Mouse (Mus musculus): ENCODE data around the gene Elp4.

The Elp4 gene

DNA sequence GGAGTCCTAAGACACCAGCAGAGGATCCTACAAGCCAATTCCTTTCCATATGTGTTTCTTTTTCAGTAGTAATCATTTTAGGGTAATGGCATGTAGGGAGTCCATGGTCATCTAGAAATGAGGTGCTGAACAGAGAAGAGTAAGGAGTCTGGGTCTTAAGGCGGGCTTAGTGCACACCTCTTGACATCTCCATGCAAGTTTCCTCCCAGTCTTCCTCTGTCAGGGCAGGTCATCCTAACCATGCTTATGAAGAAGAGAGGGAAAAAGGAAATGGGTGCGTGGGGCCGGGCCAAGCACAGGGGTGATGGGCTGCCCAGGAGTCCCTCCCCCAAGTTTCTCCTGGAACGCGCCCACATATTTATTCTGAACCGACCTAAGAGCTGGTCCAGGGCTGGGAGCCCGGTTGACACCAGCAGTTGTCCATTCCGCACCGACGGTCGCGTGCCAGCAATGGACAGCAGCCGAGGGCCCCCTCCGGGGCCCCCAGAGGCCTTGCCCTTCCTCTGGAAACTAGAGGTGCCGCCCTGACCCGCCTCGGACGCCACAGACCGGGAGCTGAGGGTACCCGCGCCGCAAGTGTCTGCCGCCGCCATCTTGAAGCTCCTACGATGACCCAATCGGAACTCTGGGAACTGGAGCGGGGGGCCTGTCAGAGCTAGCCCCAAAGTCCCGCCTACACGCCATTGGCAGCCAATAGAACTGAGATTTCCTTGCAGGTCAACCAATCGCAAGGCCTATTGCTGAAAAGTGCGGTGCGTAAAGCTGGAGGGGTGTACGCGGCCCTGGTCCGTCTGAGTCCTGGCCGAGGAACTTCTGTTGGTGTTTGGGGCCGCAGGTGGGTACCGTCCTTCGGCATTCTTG, at the start of gene Elp4, which contains the start of gene Immp1l:
Gene Elp4, minus strand, starts transcription at position 669 of the 861 bp plus-strand sequence.
Gene Immp1l, plus strand, starts transcription at position 743 of the 861 bp plus-strand sequence.
- in situ Hi-C loops (cut with MboI, MseI), result loop anchor here in 1 of 2 experiments (10.0 kb wide), 2 partner anchors 101 to 1071 kb away; partner anchors contain the start of genes Arl14ep and Dnajc24

DNA sequence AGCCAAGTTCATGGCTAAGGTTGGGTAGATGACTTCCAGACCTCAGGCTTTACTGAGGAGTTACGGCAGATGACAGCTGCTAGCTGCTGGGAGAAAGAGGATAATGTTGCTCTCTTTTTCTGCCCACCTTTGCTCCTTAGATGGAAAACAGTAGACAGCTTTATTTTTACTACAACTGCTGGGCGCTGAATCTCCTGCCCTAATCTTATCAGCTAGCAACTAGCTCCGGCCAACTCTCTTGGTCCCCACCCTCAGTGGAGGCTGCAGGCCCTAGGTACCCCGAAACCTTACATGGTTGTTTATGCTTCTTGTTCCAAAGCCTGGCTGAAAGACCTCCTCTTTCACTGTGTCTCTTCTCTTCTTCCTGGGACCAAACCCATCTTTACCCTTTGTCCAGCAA, 49.5 kb upstream of the Elp4 start:
- in situ Hi-C loops (cut with MboI, MseI), result no loop called here

DNA sequence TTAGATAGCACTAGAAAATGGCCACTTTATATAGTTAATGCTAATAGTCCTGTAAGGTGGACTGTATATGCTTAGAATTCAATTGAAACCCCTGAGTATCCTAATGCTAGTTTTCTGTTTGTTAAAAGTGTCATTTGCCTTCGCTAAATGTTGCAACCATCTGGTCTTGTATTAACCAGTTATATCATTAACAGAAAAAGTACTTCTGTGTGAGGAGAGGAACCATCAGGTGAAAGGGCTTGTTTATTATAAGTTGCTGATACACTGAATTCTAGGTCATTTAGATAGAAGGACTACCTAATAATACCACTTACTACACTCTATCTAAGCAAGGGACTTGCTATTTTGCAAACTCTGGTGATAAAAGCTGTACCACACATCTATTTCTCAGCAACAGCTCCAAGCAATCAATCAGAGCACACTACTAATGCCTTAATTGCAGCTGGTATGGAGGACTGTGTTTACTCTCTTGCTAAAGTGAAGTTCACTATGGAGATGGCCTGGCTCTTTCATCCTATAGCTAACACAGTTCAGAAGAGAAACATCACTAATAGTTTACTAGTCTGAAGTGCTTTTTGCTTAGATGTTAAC, 47.1 kb upstream of the Elp4 start:
- in situ Hi-C loops (cut with MboI, MseI), result no loop called here

DNA sequence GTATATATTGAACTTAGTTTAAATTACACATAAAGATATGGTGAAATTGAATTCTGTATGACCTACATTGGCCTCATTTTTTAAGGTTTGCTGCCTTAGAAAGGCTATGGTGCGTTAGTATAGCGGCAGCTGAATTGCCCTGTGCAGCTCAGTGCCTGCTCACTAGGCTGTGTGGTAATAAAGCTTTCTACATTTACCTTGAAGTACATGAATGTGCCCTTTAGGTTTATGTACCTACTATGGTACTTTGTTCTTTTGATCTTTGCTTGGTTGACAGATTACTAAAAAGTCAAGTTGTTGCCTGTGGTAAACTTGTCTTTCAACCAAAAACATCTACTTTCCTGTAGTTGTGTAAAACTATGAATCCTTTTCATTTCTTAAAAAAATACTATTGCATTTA, 45.8 kb upstream of the Elp4 start:
- in situ Hi-C loops (cut with MboI, MseI), result no loop called here

DNA sequence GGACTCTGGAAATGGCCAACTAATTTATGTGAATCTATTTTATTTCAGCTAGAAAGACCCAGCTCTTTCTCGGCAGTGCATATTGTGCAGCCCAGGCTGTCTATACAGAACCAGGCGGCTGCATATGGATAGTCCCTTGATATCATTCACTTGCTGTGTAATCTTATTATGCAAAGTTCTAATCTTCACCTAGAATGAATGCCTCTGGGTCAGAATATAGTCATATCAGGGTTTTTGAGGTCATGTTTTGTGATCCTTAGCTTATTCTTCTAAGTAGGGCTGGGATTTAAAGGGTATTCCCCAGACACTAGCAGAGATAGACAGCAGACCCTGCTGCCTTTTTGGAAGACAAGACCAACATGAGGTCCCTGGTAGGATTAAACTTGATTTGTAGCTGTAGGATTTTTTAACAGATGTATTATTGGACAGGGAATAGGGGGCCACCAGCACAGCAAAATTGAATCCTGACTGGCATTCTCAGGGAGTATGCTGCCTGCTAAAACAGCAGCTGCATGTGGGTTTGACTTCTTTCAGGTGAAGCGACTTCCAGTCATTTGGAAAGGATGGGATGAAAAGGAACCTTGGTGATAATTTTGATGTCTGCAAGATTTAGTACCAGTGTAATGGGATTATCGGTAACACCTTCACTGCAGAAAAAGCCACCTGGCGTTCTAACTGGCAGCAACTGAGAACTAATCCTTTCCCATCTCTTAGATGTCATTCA, 13.4 kb upstream of the Elp4 start:
- in situ Hi-C loops (cut with MboI, MseI), result loop anchor here in 1 of 2 experiments (5.0 kb wide), 1 partner anchor 50 kb away; no protein-coding TSS in a partner anchor

DNA sequence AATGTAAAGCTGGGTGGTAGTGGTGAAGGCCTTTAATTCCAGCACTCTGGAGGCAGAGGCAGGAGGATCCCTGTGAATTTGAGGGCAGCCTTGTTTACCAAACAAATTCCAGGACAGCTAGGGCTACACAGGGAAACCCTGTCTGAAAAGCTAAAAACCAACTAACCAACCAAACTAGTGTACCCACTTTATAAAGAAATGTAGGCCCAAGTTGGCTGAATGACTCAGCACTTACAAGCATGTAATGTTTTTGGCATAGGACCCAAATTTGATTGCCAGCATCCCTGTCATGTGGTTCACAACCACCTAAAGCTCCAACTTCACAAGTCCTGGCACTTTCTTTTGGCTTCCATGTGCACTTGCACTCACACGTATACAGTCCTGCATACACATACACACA, 12.3 kb upstream of the Elp4 start:
- in situ Hi-C loops (cut with MboI, MseI), result loop anchor here in 1 of 2 experiments (5.0 kb wide), 1 partner anchor 51 kb away; no protein-coding TSS in a partner anchor

DNA sequence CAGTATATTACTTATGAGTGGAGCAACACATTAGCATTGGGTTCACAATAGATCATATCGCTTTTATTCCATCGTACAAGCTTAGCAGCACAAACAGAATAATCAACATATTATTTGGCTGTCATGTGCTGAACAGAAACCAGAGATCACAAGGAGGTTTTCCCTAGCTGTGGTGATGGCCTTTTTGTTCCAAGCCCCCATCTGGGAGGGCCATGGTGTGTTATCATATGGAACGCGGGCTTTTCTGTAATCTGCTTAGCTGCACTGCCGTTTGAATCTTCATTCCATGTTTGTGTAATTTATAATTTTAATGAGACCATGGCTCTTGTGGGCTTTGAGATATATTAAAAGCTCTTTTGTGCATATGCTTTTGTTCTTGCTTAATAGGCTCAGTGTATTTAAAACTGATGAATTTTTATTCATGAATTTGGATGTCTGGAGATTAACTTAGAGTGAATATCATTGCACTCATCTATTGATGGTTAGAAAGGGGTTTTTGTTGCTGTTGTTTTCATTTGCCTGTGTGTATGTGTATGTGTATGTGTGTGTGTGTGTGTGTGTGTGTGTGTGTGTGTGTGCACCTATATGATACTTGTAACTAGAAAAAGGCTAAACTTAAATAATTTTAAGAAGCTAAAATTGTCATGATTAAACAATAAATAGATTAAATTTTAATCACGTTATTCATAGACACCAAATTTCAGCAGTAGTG, 9.4 kb upstream of the Elp4 start:
- in situ Hi-C loops (cut with MboI, MseI), result no loop called here

DNA sequence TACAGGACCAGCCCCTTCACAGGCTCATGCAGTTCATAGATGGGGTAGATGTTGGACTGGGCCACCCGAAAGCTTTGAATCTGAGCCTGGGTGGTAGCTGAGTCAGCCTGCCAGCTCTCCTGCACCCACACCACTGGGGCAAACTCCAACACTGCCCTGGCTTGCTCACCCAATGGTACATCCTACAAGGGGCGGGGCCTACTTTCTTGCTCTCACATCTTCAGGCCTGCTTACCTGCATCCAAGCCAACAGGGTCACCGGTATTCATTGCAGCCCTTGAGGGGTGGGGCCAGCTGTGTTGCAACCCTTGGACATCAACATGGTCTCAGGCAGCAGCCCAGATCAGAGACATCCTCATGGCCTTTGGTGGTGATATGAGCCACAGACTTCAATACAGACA, 6.2 kb upstream of the Elp4 start:
- in situ Hi-C loops (cut with MboI, MseI), result no loop called here

DNA sequence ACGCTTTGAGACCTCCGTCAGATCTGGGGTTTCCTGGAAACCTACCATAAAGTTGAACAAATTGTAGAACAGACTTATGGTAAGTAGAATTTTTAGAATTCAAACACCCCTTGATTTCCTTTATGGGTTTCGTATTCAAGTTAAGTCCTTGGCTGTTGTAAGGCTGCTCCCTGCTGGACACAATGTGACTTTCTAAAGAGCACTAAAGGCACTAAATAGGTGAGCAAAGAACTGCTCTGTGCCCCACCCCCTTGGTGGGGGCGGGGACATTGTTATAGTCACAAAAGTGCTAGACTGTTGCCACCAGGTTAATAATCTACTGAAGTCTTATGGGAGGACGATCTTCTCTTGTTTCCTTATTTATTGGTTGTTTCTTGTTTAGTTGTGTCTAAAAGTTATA, 4.0 kb upstream of the Elp4 start:
- in situ Hi-C loops (cut with MboI, MseI), result loop anchor here in 1 of 2 experiments (5.0 to 10.0 kb wide), 3 partner anchors 96 to 1066 kb away; partner anchors contain the start of genes Arl14ep and Dnajc24

DNA sequence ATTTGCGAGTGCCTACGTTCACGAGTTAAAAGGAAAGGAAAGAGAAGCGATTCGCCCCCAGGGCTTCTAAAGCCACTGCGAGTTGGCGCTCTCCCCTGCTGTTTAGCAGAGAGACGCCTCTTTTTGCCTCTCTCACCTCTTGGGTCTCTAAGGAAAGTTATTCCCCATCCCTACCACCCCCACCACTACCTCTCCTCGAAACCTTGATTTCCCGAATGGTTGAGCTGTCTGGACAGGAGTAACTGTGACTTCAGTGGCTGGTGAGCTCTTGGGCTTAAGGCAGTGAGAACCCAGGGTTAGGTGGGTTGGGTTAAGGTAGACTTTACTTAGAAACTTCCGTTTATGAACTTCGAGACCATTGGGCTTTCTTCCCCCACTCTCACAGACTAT, 388 bp upstream of the Elp4 start:
- in situ Hi-C loops (cut with MboI, MseI), result loop anchor here in 1 of 2 experiments (5.0 to 10.0 kb wide), 3 partner anchors 100 to 1070 kb away; partner anchors contain the start of genes Arl14ep and Dnajc24

DNA sequence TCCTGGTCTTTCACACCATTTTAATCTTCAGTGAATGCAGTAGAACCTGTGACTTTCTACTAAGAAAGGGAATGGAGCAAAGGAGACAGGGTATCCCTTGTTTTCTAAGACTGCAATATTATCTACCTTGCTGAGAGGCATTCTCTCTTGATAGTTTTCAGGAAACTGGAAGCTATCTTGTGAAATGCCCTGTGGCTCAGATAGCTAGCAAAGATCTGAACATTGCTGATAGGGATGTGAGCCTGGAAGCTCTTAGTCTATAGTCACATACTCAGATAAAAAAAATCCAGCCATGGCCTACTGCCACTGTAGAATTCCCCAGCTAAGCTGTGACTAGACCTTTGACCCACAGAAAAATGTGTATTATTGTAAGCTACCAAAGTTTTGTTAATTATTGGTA, 13.5 kb downstream of the Elp4 start:
- in situ Hi-C loops (cut with MboI, MseI), result no loop called here

DNA sequence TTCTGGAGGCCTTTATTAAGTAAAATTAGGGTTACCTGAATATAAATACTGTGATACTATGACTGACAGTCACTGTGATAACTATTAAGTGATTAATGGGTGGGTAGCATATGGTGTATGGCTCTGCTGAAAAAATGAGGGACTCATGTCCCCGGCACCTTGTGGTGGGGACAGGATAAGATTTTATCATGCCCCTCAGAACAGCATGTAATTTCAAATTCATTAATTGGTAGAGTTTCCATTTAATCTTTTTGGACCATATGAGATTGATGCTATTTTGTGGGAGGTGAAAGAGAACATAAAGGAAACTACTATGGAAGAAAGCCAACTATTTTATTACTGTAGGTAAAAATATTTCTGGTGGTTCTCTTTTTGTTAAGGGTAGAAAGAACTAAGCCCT, 31.0 kb downstream of the Elp4 start:
- in situ Hi-C loops (cut with MboI, MseI), result no loop called here

DNA sequence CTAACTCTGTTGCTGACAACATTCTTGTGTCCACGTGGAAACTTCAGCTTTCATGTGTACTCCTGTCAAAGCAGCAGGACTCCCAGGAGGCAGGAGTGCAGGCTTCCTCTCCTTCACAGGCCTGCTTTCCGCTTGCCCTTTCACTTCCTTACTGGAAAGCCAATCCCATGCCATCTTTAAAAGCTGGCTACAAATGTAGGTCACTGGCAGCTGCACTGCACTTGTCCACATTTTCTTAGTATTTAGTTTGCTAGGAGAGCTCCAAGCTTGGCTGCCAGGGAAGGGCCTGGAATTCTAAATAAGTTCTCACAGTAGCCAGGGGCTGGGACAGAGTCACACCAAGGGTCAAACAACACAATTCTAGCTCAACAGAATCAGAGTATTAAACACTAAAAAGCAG, 49.6 kb downstream of the Elp4 start:
- in situ Hi-C loops (cut with MboI, MseI), result no loop called here

DNA sequence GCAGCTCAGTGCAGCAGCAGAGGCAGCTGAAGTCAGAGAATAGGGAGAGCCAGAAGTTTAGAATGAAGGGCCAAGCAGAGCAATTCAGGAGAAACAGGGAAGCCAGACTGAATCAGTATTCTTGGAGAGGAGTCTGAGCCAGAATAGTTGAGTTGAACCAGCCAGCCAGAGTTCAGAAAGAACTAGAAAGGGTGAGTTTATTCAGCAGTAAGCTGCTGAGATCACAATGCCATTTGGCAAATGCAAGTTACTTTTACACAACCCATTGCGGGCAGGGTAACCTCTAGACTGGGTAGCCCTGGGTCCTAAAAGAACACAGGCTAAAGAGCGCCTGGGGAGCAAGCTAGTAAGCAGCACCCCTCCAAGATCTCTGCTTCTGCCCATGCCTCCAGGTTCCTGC, 51.4 kb downstream of the Elp4 start:
- in situ Hi-C loops (cut with MboI, MseI), result no loop called here

DNA sequence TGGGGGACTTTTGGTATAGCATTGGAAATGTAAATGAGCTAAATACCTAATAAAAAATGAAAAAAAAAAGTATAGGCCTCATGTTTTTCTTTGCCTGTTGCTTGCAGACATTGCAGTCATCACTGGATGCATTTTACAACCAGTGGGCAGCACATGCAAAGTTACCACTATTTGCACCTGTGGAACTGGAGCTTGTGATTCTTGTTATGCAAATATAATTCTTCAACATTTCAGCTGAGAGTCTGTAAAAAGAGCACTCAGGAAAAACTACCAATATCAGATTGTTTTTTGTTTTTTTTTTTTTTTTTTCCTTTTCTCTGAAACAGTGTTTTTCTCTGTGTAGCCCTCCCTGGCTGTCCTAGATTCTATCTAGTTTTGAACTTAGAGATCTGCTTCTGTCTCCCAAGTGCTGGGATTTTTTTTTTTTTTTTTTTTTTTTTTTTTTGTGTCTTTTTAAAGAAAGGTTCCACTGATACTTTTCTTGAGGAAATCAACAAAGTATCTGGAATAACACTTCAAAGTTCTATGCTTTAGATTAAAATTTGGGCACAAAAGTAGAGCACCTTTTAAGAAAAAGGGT, 52.6 kb downstream of the Elp4 start:
- in situ Hi-C loops (cut with MboI, MseI), result no loop called here

DNA sequence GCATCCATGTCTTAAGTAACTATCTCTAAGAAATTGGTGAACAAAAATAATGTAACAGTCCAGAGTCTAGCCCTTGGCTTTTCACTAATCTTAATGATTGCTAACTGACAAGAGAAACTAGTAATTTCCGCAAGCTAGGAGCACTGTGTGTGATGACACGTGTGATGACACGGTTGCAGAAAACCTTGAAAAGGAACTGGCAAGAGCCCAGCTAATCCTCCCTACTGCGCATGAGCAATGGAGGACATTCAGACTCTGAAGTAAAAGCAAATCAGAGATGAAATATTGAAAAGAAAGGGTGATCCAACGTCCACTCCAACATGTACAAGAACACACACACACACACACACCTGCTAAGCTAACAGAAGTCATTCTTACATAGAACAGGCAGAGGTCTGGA, 61.2 kb downstream of the Elp4 start:
- in situ Hi-C loops (cut with MboI, MseI), result no loop called here

DNA sequence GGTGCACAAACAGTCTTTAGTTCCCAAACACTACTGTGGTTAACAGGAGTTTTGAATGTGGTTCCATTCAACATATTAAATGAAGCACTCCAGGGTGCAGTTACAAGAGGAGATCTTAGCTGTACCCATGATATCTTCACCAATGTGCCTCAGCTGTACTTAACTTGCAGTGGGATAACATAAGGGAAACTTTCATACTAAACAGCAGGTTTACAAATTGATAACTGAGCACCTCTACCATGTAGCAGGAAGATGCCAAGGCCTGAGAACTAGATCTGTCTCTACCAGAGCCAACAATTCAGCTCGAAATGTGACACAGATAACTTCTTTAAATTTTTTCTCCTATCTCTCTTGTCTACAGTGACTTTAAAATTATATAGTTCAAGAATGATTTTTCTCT, 86.4 kb downstream of the Elp4 start:
- in situ Hi-C loops (cut with MboI, MseI), result no loop called here

DNA sequence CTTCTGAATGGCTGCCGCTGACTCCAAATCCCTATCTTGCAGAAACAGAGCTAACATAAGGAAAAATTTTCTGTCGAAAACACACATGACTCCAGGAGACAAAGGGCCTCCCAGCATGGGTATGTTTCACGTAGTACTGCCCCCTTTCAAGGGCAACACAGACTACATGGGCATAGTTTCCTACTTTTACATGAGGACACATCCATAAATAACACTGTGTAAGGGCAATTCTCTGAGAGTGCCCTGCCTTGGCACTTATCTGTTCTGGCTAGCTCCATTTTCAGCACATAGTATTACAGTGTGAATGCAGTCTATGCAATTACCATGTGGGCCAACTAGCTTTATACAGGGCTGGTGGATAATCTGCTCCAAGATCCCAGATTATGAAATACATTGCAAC, 89.2 kb downstream of the Elp4 start:
- in situ Hi-C loops (cut with MboI, MseI), result no loop called here

DNA sequence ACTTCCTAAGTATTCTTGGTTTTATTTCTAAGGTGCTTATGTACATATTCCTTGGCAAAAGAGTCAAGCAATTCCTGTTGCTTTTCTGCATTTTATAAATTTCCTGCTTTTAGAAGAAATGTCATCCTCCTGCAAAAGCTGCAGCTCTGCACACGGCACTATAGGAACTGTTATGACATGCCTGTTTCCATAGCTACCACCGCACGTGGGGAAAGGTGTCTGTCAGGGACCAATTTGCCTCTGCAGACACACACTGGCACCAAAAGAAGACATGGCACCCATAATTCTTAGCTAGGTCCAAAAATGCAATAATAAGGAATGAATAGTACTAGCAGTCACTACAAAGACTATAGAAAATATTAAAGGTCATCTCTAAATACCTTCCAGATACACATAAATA, 91.3 kb downstream of the Elp4 start:
- in situ Hi-C loops (cut with MboI, MseI), result no loop called here

DNA sequence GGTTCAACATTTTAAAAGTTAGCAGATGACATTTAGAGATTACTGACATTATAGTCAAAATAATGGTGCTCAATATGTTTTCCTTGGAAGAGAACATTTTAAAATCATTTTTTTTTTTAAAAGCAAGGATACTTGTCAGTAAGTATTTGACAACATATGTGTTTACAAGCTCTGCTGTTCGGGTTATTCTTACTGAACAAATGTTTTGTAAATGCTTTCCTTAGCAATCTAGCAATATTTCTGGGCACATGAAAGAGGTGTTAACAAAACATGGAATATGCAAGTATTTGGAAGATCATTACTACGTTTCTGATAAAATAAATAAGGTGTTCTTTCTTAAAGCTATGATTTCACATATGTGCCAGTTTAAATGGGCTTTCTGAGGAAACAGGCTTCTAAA, 94.1 kb downstream of the Elp4 start:
- in situ Hi-C loops (cut with MboI, MseI), result no loop called here

DNA sequence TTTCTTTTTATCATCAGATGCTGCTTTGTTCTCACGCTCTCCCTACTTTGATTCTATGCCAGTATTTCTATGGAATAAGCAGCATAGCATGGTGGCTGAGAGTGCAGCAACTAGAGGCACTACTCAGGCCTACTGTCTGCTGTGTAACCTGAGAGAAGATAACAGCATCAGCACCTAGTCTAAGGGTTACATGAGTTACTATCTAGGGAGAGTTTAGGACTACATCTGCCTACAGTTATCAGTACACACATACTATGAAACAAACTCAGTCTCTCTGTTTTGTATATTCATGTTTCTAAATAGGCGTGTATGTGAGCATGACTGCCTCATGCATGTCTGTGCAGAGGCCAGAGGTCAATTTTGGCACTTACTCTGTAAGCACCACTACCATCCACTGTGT, 97.8 kb downstream of the Elp4 start:
- in situ Hi-C loops (cut with MboI, MseI), result no loop called here

Measured in T-helper 17 cell (primary cell).